Mouse (Mus musculus): Measurements from ENCODE around the gene Cryaa. TPM values are rescaled to one million over a fixed set of nuclear protein-coding genes. Genes with fewer than 3 reads are reported as not detected.

Cryaa gene
- not detected for polyA plus RNA-seq (2017; shearing (Covaris generic))

DNA sequence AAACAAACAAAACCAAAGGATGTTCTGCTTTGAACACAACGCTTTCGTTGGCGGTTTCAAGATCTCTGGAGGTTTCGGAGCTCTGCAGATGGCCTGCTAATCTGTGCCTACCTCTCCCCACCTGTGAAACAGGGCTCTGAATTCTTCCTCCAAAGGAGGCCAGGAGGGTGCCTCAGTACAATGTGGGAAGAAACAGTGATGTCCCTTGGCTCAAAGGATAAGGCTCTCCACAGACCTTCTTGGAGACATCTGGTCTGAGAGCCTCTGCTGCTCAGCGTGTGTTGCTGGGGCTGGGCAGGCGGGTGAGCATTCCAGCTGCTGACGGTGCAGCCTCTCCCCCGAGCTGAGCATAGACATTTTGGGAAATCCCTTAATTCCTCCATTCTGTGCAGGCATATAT, at the start of gene Cryaa:
TSS of gene Cryaa (plus strand) at position 301 of the 400 bp plus-strand sequence.

DNA sequence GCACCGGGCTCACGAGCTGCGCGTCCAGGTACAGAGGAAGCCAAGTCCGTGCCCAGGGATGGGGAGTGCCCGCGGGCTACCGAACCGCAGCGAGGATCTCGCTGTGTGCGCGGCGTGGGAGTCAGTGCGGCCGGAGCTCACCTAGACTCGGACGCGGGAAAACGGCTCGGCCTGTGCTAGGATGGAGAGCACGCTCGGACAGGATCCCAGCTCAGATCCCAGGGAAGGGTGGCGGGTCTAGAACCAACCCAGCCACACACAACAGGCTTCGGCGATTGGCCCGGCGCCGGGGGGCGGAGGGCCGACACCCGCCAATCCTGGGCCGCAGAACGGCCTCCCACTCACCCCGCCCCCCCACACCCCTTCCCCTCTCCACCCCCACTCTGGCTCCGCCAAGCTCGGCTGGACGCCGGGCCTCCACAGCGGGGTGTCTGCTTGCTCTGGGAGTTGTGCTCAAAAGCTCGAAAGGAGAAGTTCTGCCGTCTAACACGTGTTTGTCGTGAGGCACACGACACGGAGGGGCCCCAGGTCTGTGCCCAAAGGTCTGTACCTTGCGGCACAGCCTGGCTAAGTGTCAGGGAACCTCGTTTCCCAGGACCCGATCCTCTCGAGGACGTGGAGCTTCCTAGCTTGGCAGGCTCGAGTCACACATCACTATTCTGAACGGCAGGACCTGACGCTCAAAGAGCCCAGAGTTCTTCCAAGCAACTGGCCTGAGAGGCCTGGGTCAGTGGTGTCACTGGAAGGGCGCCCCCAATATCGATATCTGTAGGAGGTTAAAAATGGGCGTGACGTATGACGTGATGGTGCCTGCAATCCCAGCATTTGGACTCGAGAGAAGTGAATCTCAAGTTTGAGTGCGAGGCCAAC, 40.4 kb upstream of the Cryaa start, which contains the start of gene Cbs:
TSS of gene Cbs (minus strand) at position 297 of the 870 bp plus-strand sequence.

DNA sequence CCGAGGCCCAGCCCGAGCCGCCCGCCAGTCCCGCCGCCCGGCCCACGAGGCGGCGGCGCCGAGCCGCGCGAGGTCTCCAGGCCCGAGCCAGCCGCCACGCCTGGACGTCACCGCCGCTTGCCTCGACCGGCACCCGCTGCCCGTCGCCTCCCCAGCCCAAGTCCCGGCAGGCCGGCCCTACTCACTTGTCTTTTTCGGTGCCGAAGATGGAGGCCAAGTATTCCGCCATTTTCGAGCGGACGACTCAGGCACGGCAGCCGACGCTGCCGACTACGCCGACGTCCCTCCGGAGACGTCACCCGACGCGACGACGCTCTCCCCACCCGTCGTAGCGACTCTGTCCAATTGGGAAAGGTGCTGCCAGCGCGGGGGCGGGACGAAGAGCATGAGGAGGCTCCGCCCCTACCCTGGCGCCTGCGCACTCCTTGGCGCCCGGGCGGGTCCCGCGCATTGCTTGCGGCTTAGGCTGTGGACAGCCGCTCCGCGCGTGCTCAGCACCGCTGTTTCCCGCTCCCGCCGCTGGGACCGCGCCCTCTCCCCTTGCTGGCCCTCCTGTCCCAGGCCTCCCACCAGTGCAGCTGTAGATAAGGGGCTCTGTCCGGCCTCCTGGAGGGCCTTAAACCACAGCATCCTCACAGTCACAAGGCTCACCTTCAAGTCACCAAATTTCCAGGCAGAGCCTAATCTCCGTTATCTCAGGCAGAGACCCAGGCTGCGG, 19.0 kb upstream of the Cryaa start, which contains the start of gene U2af1:
TSS of gene U2af1 (minus strand) at position 425 of the 718 bp plus-strand sequence.

Other genes with a start within 250 kb of the Cryaa start
- gene Wdr4, start 157.8 kb upstream of the Cryaa start, polyA plus RNA-seq (2017; shearing (Covaris generic)) = 10 to 100 TPM; 13.7 to 21.4 TPM
- gene Ndufv3, start 157.7 kb upstream of the Cryaa start, polyA plus RNA-seq (2017; shearing (Covaris generic)) = 100 to 1,000 TPM; 267 to 317 TPM
- 10 to 100 TPM; 33.3 to 43.5 TPM for gene Pknox1, start 113.1 kb upstream of the Cryaa start, polyA plus RNA-seq (2017; shearing (Covaris generic))
- under 1 TPM; 0.29 to 0.36 TPM for gene Cbs, start 40.6 kb upstream of the Cryaa start, polyA plus RNA-seq (2017; shearing (Covaris generic))
- gene U2af1, start 18.9 kb upstream of the Cryaa start, polyA plus RNA-seq (2017; shearing (Covaris generic)) = 100 to 1,000 TPM; 203 to 250 TPM
- 10 to 100 TPM; 11.6 to 11.8 TPM for gene Sik1, start 178.0 kb downstream of the Cryaa start, polyA plus RNA-seq (2017; shearing (Covaris generic))